Mouse (Mus musculus) ES-Bruce4 (cell line): Measurements from ENCODE around the gene Nrxn1. TPM values are rescaled to one million over a fixed set of nuclear protein-coding genes. Genes with fewer than 3 reads are reported as not detected.
A peak's percentile ranks its signal among the peaks of the same experiment; 100 is the strongest.

Source experiments
- H3K27ac ChIP-seq: 2 replicates; pipeline ENCODE4 v1.5.1; 2012; ENCODE audit warnings: low read length, inconsistent platforms; ENCODE audit not compliant: insufficient read depth
- H3K27me3 ChIP-seq: 2 replicates; pipeline ENCODE4 v1.6.1; 2012; ENCODE audit warnings: mild to moderate bottlenecking, low read length, inconsistent platforms; ENCODE audit not compliant: control insufficient read depth, poor library complexity, insufficient read depth, severe bottlenecking
- H3K36me3 ChIP-seq: 2 replicates; pipeline ENCODE4 v1.6.1; 2012; ENCODE audit warnings: inconsistent platforms, mild to moderate bottlenecking, low read length, moderate library complexity; ENCODE audit not compliant: control insufficient read depth, poor library complexity, insufficient read depth, severe bottlenecking
- H3K4me1 ChIP-seq: one replicate; pipeline ENCODE4 v1.8.1; 2011; ENCODE audit warnings: low read length; ENCODE audit not compliant: control insufficient read depth, insufficient read depth
- H3K4me3 ChIP-seq: 2 replicates; pipeline ENCODE4 v1.5.1; 2011; ENCODE audit warnings: low read depth, mild to moderate bottlenecking, low read length
- H3K9ac ChIP-seq: 2 replicates; pipeline ENCODE4 v1.6.1; 2012; ENCODE audit warnings: low read depth, mild to moderate bottlenecking, inconsistent platforms; ENCODE audit not compliant: poor library complexity, severe bottlenecking
- H3K9me3 ChIP-seq: replicated peaks from 2 replicates; pipeline ENCODE4 v1.6.1; 2012; ENCODE audit warnings: mild to moderate bottlenecking, low read length, inconsistent platforms; ENCODE audit not compliant: control insufficient read depth, poor library complexity, insufficient read depth, severe bottlenecking
- CTCF ChIP-seq: IDR thresholded peaks from one replicate; pipeline ENCODE4 v1.8.1; 2011; ENCODE audit warnings: low read depth, low read length
- EP300 ChIP-seq: IDR thresholded peaks from 2 replicates; pipeline ENCODE4 v1.6.1; 2011; ENCODE audit warnings: low read depth, low read length; ENCODE audit not compliant: insufficient read depth
- POLR2A ChIP-seq: IDR thresholded peaks from one replicate; pipeline ENCODE4 v1.8.1; 2011; ENCODE audit warnings: low read length; ENCODE audit not compliant: insufficient read depth
- polyA plus RNA-seq: library from polyadenylated mRNA; stranded (reverse); fragments of >200 nt; gene quantifications from 2 replicates; pipeline ENCODE4 v1.2.4, GENCODE M21; 2011; ENCODE audit warnings: low read depth; ENCODE audit not compliant: missing spikeins, insufficient read depth, insufficient read length

The Nrxn1 gene
- polyA plus RNA-seq, 1 experiment: 5.6 TPM

DNA sequence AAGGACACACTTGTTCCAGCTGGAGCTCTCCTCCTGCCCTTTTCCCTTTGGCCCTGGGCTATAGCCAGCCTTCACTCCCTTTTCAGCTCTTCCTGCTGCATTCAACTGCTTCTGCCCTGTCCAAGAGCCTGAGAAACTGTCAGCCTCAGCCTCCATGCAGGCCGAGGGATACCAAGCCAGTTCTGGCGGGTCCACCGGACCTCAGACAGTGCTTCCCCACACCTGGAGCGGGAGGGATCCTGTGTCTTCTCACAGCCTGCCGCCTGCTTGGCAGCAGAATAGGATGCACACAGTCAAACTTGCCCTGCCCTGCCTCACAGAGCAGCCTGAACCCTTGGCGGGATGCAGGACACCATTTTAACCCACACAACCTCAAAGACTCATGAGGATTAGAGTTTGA lies 698.3 kb downstream of the Nrxn1 start:
- H3K9ac ChIP-seq: no peak overlapping the region
- no peak for TF ChIP-seq CTCF
- no peak for TF ChIP-seq POLR2A
- no peak for TF ChIP-seq EP300
- no peaks in the 10 kb centered on the region for H3K9me3 ChIP-seq
- H3K4me3 ChIP-seq: no peak overlapping the region
- H3K27ac ChIP-seq: no peak overlapping the region
- no peaks in the 10 kb centered on the region for H3K36me3 ChIP-seq
- no peaks in the 10 kb centered on the region for H3K27me3 ChIP-seq
- H3K4me1 ChIP-seq: peaks cover 4% of the 10 kb centered on the region

DNA sequence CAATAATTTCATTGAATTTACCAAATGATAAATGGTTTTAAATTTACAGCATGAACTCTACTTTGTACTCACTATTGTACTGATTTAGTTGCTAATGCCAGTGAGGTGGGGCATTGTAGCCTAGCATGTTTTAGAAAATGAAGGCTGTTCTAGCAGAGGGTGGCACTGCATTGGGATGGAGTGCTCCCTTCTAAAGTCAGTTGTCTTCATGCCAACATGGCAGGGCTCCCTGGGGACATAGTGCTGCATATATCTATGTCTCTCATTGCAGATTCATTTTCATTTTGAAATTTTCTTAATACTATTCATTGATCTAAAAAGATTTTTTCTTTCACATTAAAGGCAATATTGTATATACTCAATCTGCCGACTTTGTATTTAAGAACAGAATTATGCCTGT lies 700.1 kb downstream of the Nrxn1 start:
- TF ChIP-seq EP300 (no peak), CTCF (no peak), POLR2A (no peak)
- Histone ChIP-seq H3K27ac (no peak overlapping the region), H3K9ac (no peak overlapping the region), H3K27me3 (no peaks in the 10 kb centered on the region), H3K4me3 (no peak overlapping the region), H3K9me3 (no peaks in the 10 kb centered on the region), H3K36me3 (no peaks in the 10 kb centered on the region), H3K4me1 (peaks cover 4% of the 10 kb centered on the region)

GRCm38 (mm10) chr17:90390316-90391212 lies 702.3 kb downstream of the Nrxn1 start:
- Histone ChIP-seq H3K36me3 (no peaks in the 10 kb centered on the region), H3K9me3 (no peaks in the 10 kb centered on the region), H3K27ac (peak overlapping the region; percentile 59; the same call in 1 of the 2 replicates), H3K27me3 (no peaks in the 10 kb centered on the region), H3K4me1 (peaks cover 4% of the 10 kb centered on the region), H3K9ac (no peak overlapping the region), H3K4me3 (no peak overlapping the region)
- no peak for TF ChIP-seq CTCF
- TF ChIP-seq POLR2A: no peak
- TF ChIP-seq EP300: peak; percentile 81

DNA sequence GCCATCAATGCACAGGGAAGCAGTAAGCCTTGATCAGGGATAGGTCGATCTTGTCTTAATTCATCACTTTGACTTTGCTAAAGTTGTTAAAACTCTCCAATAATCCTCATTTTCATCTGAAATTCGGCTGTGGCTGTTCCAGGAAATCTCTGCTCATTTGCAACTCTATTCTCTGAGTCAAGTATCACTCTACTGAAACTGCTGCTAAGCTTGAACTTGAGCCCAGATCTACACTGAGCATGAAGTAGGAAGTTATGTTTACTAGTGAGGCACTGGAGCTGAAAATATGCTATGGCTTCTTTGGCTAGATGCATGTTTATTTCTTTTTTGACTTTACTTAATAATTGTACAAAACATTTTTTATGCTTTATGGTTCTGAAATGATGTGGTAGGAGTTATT lies 708.0 kb downstream of the Nrxn1 start:
- TF ChIP-seq CTCF: no peak
- no peak for TF ChIP-seq EP300
- TF ChIP-seq POLR2A: no peak
- Histone ChIP-seq H3K27me3 (no peaks in the 10 kb centered on the region), H3K36me3 (no peaks in the 10 kb centered on the region), H3K4me1 (no peaks in the 10 kb centered on the region), H3K9me3 (no peaks in the 10 kb centered on the region), H3K4me3 (no peak overlapping the region), H3K27ac (no peak overlapping the region), H3K9ac (no peak overlapping the region)

DNA sequence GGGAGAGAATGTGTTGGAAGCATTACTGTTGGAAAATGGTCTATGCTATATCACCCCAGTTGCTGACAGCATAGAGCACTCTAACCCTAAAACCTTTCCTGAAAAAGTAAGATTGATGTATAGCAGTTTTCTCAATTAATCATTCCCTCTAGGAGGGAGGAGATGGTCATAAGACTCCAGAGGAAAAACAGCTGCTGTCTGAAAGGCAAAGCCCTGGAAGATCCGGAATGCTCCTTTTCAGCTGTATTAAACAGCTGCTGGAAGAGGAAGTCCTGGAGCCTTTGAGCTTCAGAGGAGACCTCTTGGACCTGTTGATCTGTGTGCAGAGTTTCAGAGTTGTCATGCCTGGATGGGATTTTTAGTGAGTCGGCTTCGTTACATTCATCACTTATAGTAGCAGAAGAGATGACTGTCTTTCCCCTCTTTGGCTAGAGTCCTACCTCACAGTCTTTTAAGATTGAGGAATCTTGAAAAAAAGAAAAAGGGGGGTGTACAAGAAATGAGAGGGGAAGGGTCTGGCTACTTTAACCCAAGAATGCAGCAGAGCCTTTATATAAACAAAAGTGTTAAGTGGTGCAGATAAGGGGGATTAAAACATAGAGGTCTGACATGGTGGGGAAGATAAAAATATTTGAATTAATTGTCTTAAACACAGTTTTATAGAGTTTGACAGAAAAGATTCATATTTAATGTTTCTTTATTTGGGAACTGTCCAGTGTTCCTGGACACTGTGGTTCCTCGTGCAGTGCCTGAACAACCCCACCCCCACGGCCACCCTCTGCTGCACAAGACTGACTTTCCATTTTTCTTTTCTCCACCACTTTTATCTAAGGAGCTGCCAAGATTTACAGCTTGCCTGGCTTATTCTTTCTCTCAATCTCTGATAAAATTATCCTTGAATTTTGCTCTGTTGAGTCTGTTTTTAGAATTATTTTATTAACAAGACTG lies 710.1 kb downstream of the Nrxn1 start:
- H3K27me3 ChIP-seq: no peaks in the 10 kb centered on the region
- H3K36me3 ChIP-seq: no peaks in the 10 kb centered on the region
- no peak overlapping the region for H3K27ac ChIP-seq
- H3K4me1 ChIP-seq: no peaks in the 10 kb centered on the region
- TF ChIP-seq CTCF (no peak), POLR2A (no peak), EP300 (no peak)
- H3K9ac ChIP-seq: no peak overlapping the region
- no peak overlapping the region for H3K4me3 ChIP-seq
- H3K9me3 ChIP-seq: no peaks in the 10 kb centered on the region

GRCm38 (mm10) chr17:90376533-90376932 lies 716.3 kb downstream of the Nrxn1 start:
- no peaks in the 10 kb centered on the region for H3K27me3 ChIP-seq
- no peak overlapping the region for H3K4me3 ChIP-seq
- H3K9ac ChIP-seq: no peak overlapping the region
- TF ChIP-seq CTCF: no peak
- no peak for TF ChIP-seq POLR2A
- no peak for TF ChIP-seq EP300
- H3K4me1 ChIP-seq: no peaks in the 10 kb centered on the region
- H3K9me3 ChIP-seq: no peaks in the 10 kb centered on the region
- no peaks in the 10 kb centered on the region for H3K36me3 ChIP-seq
- H3K27ac ChIP-seq: no peak overlapping the region
